Mouse (Mus musculus): ENCODE data around the gene Trim54. TPM values are rescaled to one million over a fixed set of nuclear protein-coding genes. Genes with fewer than 3 reads are reported as not detected.

Trim54 gene
- polyA plus RNA-seq, 1 experiment from 2014 or later = not detected

DNA sequence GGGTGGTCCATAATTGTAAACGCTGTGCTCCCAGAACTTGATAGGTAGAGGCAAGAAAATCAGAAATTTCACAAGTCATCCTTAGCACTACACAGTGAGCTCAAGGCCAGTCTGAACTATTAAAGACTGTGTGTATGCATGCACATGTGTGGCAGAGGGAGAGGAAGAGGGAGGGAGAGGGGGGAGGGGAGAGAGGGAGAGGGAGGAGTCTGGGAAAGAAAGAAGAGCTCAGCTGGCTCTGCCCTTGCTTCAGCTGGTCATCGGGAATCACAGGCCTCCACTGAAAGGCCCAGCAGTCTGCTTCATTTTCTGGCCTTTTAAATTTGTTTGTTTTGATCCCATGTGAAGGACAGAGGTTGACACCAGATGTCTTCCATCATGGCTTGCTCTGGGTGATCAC, 7.0 kb downstream of the Trim54 start:
- H3K4me3 ChIP-seq = no peak overlapping the region

DNA sequence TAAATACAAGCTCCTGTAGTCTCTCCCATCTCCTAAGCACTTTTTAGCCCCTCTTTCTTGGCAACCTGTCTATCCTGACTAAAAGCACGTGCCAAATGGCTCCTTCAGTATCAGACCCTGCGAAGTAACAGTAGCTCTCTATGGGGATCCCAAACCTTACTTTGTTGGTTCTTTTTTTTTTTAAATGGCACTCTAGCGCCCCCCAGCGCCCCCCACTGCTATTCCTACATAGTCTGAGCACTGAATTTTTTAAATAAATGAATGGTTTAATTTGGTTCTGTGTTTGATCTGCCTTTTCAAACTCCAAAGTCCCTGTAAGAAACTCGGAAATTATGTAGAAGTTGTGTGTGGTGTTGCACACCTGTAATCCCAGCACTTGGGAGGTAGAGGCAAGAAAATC, 9.5 kb downstream of the Trim54 start:
- no peak overlapping the region for H3K4me3 ChIP-seq
- DNase-seq (ENCODE audit: low spot score) = no peak
- no peaks in the 10 kb centered on the region for H3K9me3 ChIP-seq
- H3K36me3 ChIP-seq = no peaks in the 10 kb centered on the region
- no peaks in the 10 kb centered on the region for H3K4me1 ChIP-seq (replicated peaks)
- no peak overlapping the region for H3K27ac ChIP-seq
- 40% methylated on average over 5 of the region's 5 CpGs for WGBS
- no peaks in the 10 kb centered on the region for H3K27me3 ChIP-seq (ENCODE audit: insufficient read depth, poor library complexity, severe bottlenecking)

More for the DNA sequence above, 7.0 kb downstream of the Trim54 start:
- Histone ChIP-seq H3K27ac (no peak overlapping the region), H3K4me1 (replicated peaks) (no peaks in the 10 kb centered on the region), H3K36me3 (no peaks in the 10 kb centered on the region), H3K27me3 (ENCODE audit: insufficient read depth, poor library complexity, severe bottlenecking) (no peaks in the 10 kb centered on the region), H3K9me3 (no peaks in the 10 kb centered on the region)
- WGBS = 40% methylated on average over 2 of the region's 2 CpGs
- no peak for DNase-seq (ENCODE audit: low spot score)

DNA sequence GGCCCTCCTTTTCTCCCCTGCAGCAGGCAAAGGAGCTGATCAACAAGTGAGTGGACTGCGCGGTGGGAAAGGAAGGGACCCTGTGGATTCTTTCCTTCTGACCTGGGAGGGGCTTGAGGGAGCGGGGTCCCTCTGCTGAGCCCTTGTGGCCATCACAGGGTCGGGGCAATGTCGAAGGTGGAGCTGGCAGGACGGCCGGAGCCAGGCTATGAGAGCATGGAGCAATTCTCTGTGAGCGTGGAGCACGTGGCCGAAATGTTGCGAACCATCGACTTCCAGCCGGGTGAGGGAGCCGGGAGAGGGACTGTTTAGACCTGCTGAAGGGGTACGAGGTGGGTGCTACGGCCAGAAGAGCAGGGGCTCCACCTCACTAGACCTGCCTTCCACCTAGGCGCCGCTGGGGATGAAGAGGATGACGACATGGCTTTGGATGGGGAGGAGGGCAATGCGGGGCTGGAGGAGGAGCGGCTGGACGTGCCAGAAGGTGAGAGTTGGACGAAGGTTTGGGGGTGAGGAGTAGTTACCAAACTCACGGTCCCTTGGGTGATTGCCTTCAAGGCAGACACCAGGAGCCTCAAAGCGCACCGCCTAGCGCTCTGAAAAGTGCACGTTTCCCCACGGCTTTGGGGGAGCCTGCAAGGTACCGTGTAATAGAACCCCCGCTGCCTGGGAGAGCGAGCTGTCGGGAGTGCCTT, 20.4 kb downstream of the Trim54 start:
- H3K36me3 ChIP-seq = peaks cover 8% of the 10 kb centered on the region
- H3K9me3 ChIP-seq = no peaks in the 10 kb centered on the region
- peaks cover 74% of the 10 kb centered on the region for H3K27me3 ChIP-seq (ENCODE audit: insufficient read depth, poor library complexity, severe bottlenecking)
- peak overlapping the region; percentile 47 for H3K4me3 ChIP-seq
- H3K27ac ChIP-seq = no peak overlapping the region
- peaks cover 30% of the 10 kb centered on the region for H3K4me1 ChIP-seq (replicated peaks)
- WGBS = under 1% methylated on average over 33 of the region's 33 CpGs
- DNase-seq (ENCODE audit: low spot score) = peak; percentile 31

DNA sequence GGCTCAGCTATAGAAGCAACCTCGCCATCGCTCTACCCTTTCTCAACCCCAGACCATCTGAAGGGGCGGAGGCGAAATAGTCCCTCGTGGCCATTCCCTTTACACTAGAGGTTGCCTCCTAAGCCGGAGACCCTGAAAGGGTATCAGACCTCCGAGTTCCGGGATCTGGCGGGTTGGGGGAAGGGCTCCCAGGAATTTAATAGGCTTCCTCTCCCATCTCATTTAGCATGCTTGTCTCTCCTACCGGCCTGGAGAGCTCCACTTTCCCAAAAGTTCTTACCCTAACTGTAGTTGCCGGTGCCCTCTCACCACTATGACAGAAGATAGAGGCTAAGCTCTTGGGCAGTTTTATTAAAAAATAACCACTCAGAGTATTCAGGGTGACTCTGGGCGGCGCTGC, 21.1 kb downstream of the Trim54 start:
- Histone ChIP-seq H3K27ac (no peak overlapping the region), H3K4me3 (peak overlapping the region; percentile 47), H3K27me3 (ENCODE audit: insufficient read depth, poor library complexity, severe bottlenecking) (peaks cover 70% of the 10 kb centered on the region), H3K4me1 (replicated peaks) (peaks cover 30% of the 10 kb centered on the region), H3K36me3 (peaks cover 11% of the 10 kb centered on the region), H3K9me3 (no peaks in the 10 kb centered on the region)
- peak; percentile 35 for DNase-seq (ENCODE audit: low spot score)
- under 1% methylated on average over 13 of the region's 13 CpGs for WGBS

DNA sequence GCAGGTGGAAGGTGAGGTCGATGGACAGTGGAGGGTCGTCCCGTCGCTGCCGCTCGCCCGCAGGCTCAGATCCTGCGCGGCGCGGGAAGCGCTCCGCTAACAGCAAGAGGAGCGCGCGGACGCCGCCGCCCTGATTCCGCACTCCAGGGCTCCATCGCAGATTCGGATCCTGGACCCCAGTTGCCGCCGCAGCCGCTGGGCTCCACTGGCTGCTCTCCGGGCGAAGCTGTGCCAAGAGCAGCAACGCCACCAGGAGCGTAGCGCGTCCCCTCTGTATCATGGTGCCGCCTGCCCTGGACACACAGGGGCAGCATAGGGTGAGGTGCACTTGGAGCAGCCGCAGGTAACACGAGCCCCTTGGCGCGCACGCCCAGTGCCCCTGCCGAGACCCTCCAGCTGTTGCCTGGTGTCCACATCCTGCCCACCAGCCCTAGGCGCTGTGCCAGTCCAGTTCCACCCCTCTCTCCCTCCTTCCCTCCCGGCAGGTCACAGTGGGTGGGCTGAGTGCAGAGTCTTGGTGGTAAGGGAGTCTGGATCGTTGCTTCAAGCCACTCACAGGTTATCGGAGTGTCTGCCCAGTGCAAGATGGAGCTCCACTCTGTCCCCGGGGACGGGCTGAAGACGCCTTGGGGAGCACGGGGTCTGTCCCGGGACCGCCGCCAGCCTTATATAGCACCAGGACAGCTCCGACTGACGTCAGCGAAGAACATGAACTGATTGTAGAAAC, 21.9 kb downstream of the Trim54 start, which contains the start of gene Ucn:
Ucn (minus strand) TSS at position 589 of the 727 bp plus-strand sequence.
- peak; percentile 14 for DNase-seq (ENCODE audit: low spot score)
- Histone ChIP-seq H3K27ac (no peak within 1 kb of the TSS), H3K4me1 (replicated peaks) (peaks cover 30% of the 10 kb centered on the region), H3K4me3 (peak within 1 kb of the TSS; percentile 47), H3K36me3 (peaks cover 15% of the 10 kb centered on the region), H3K27me3 (ENCODE audit: insufficient read depth, poor library complexity, severe bottlenecking) (peaks cover 68% of the 10 kb centered on the region), H3K9me3 (no peaks in the 10 kb centered on the region)
- 2% methylated on average over 52 of the region's 52 CpGs for WGBS

DNA sequence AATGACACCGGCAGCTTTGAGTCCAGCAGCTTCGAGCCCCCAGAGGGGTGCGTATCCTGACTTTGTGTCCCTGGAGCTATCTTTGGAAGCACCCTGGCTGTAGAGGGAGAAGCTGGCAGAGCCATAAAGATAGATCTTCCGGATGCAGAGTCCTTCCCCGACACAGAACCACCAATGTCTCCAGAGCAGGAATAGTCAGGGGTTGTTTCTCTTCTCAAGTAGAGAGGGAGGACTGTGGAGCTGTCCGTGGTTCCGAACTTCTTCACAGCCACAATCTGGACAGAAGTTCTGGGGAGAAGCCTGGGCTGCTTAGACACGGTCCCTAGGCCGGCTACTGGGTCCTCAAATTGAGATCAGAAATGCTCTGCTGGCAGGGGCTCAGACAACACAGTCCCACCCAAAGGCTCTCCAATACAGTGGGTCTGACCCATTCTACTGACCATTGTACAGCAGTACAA, 22.5 kb downstream of the Trim54 start:
- 14% methylated on average over 9 of the region's 9 CpGs for WGBS
- peak; percentile 25 for DNase-seq (ENCODE audit: low spot score)
- H3K27me3 ChIP-seq (ENCODE audit: insufficient read depth, poor library complexity, severe bottlenecking) = peaks cover 63% of the 10 kb centered on the region
- no peak overlapping the region for H3K27ac ChIP-seq
- peak overlapping the region; percentile 47 for H3K4me3 ChIP-seq
- no peaks in the 10 kb centered on the region for H3K9me3 ChIP-seq
- H3K36me3 ChIP-seq = peaks cover 21% of the 10 kb centered on the region
- H3K4me1 ChIP-seq (replicated peaks) = peaks cover 30% of the 10 kb centered on the region

DNA sequence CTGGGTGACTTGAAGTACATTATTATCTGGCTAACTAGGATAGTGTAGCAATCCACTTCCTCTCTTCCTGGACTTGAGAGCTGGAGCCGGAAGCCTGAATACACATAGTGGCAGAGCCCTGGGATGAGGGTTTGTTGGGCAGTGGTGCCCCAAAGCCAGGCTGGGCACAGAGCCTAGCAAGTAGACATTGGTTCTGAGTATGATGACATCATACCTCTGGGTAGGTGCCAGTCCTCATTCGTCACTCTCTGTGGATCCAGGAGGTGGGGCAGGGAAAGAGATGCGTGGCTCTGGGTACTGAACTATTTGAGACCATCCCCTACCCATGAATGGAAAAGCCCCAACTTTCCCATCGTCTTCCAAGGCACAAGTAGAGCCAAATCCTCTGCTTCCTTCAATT, 33.3 kb downstream of the Trim54 start:
- WGBS = 95% methylated on average over 4 of the region's 4 CpGs
- H3K27me3 ChIP-seq (ENCODE audit: insufficient read depth, poor library complexity, severe bottlenecking) = no peaks in the 10 kb centered on the region
- no peak for DNase-seq (ENCODE audit: low spot score)
- H3K27ac ChIP-seq = no peak overlapping the region
- H3K4me1 ChIP-seq (replicated peaks) = peaks cover 12% of the 10 kb centered on the region
- no peaks in the 10 kb centered on the region for H3K9me3 ChIP-seq
- H3K4me3 ChIP-seq = no peak overlapping the region
- peaks cover 59% of the 10 kb centered on the region for H3K36me3 ChIP-seq

DNA sequence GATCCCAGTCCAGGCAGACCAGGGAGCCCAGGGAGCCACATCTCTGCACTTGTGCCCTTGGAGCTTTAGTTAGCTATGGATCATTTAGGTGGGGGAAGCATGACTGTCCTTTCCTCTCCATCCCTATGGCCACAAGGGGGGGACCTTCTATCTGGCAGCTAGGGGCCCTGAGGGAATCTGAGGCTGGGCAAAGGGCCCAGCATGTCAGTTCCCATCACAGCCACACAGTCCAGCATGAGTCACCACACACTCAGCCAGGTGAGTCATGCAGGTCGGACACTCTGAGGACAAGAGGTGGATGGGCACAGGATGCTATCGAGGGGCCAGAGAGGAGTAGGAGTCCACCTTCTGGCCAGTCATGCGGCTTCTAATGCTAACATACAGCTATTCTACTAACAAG, 35.2 kb downstream of the Trim54 start:
- H3K36me3 ChIP-seq = peaks cover 59% of the 10 kb centered on the region
- H3K27me3 ChIP-seq (ENCODE audit: insufficient read depth, poor library complexity, severe bottlenecking) = no peaks in the 10 kb centered on the region
- 89% methylated on average over 3 of the region's 3 CpGs for WGBS
- peaks cover 13% of the 10 kb centered on the region for H3K4me1 ChIP-seq (replicated peaks)
- H3K27ac ChIP-seq = no peak overlapping the region
- DNase-seq (ENCODE audit: low spot score) = no peak
- H3K4me3 ChIP-seq = no peak overlapping the region
- no peaks in the 10 kb centered on the region for H3K9me3 ChIP-seq

DNA sequence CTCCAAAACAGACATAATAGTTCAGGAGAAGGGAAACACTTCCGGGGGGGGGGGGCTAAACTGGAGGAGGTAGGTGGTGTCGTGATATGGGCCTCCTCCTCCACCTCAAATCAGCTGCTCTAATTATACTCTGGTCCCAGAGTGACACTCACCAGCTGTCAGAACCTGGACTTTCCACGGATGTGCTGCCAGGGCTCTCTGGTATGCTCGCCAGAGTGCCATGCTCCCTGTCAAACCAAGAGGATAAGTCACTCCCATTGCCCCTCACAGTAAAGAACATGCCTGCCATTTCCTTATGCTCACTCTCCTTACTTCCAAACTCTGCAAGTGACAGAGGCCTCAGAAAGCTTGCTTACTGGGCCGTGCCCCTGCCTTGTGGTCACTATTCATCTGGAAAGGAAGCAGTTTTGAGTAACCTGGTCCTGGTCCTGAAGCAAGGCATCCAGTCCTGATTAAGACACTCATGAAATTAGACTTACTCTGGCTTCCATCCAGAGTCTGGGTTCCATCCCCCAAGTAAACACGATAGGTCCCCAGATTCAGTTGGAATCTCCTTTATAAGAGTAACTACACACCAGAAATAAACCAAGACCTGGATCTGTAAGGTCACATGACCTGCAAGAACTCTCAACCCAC, 37.1 kb downstream of the Trim54 start:
- WGBS = 42% methylated on average over 6 of the region's 6 CpGs
- Histone ChIP-seq H3K27ac (peak overlapping the region; percentile 87), H3K27me3 (ENCODE audit: insufficient read depth, poor library complexity, severe bottlenecking) (no peaks in the 10 kb centered on the region), H3K36me3 (peaks cover 62% of the 10 kb centered on the region), H3K4me3 (peak overlapping the region; percentile 69), H3K9me3 (no peaks in the 10 kb centered on the region), H3K4me1 (replicated peaks) (peaks cover 13% of the 10 kb centered on the region)
- DNase-seq (ENCODE audit: low spot score) = no peak

DNA sequence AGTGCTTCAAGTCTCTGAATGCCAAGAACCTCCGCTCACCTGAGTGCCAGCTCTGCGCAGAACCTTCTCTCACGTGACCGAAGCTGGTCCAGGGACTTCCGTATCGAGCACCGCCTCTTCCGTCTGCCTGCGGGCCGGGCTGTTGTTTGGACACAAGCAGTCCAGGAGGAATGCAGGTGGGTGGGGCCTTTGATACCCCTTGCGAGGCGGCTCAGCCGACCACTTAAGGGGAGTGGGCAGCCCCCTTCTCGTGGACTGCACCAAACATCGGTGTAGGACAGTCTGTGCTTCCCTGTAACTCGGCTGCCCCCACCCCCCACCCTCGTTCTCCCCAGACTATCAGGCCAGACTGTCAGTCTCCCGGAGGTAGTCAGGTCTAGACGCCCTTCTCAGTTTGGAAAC, 37.6 kb downstream of the Trim54 start, which contains the start of gene Mpv17:
Mpv17 (minus strand) TSS at position 100 of the 402 bp plus-strand sequence.
- Histone ChIP-seq H3K36me3 (peaks cover 64% of the 10 kb centered on the region), H3K27me3 (ENCODE audit: insufficient read depth, poor library complexity, severe bottlenecking) (no peaks in the 10 kb centered on the region), H3K27ac (peak within 1 kb of the TSS; percentile 87), H3K9me3 (no peaks in the 10 kb centered on the region), H3K4me1 (replicated peaks) (peaks cover 13% of the 10 kb centered on the region), H3K4me3 (peak within 1 kb of the TSS; percentile 69)
- under 1% methylated on average over 19 of the region's 19 CpGs for WGBS
- peak; percentile 85 for DNase-seq (ENCODE audit: low spot score)

DNA sequence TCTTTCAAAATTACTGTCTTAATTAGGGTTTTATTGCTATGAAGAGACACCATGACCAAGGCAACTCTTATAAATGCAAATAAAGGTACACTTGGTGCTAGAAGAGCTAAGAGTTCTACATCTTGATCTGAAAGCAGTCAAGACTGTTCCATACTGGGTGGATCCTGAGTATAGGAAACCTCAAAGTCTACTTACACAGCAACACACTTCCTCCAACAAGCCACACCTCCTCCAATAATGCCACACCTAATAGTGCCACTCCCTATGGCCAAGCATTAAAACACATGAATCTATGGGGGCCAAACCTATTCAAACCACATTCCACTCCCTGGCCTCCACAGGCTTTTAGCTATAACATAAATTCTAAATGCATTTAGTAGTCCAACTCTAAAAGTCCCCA, 46.0 kb downstream of the Trim54 start:
- Histone ChIP-seq H3K9me3 (no peaks in the 10 kb centered on the region), H3K4me1 (replicated peaks) (no peaks in the 10 kb centered on the region), H3K27me3 (ENCODE audit: insufficient read depth, poor library complexity, severe bottlenecking) (no peaks in the 10 kb centered on the region), H3K36me3 (peaks cover 100% of the 10 kb centered on the region), H3K4me3 (no peak overlapping the region), H3K27ac (no peak overlapping the region)
- DNase-seq (ENCODE audit: low spot score) = no peak

DNA sequence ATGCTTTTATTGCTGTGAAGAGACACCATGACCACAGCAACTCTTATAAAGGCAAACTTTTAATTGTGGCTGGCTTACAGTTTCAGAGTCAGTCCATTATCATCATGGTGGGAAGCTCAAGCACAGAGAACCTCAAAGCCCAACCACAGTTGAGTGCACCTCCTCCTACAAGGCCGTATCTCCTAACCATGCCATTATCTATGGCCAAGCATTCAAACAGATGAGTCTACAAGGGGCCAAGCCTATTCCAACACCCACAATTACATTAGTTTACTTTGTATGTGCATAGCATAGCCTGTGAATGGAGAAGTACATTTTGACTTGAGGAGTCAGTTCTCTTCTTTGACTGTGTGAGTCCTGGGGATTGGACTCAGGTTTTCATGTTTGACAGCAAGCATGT, 48.4 kb downstream of the Trim54 start:
- DNase-seq (ENCODE audit: low spot score) = no peak
- Histone ChIP-seq H3K4me3 (no peak overlapping the region), H3K36me3 (peaks cover 100% of the 10 kb centered on the region), H3K27me3 (ENCODE audit: insufficient read depth, poor library complexity, severe bottlenecking) (no peaks in the 10 kb centered on the region), H3K4me1 (replicated peaks) (no peaks in the 10 kb centered on the region), H3K9me3 (no peaks in the 10 kb centered on the region), H3K27ac (no peak overlapping the region)
- 96% methylated on average over 1 of the region's 1 CpGs for WGBS

DNA sequence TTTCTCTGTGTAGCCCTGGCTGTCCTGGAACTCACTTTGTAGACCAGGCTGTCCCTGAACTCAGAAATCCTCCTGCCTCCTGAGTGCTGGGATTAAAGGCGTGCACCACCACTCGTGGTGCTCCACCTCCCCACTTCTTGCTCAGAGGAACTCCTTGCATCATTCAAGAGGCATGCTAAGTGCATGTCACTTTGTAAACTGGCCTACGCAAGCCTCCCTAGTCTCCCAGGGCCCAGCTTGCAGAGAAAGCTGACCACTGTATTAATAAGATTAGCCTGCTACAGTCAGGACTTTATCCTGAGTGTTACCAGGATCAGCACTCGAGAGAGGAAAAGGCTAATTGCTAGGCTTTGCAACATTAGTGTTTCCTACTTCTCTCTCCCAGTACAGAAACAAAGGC, 52.1 kb downstream of the Trim54 start:
- Histone ChIP-seq H3K4me3 (no peak overlapping the region), H3K4me1 (replicated peaks) (no peaks in the 10 kb centered on the region), H3K9me3 (no peaks in the 10 kb centered on the region), H3K36me3 (peaks cover 98% of the 10 kb centered on the region), H3K27ac (no peak overlapping the region), H3K27me3 (ENCODE audit: insufficient read depth, poor library complexity, severe bottlenecking) (no peaks in the 10 kb centered on the region)
- WGBS = 94% methylated on average over 4 of the region's 4 CpGs
- no peak for DNase-seq (ENCODE audit: low spot score)

Data from hindbrain, embryonic 10.5 days (tissue).